Mouse (Mus musculus): Measurements from ENCODE around the gene Fam189a1. TPM values are rescaled to one million over a fixed set of nuclear protein-coding genes. Genes with fewer than 3 reads are reported as not detected.
A peak's percentile ranks its signal among the peaks of the same experiment; 100 is the strongest.

Gene Fam189a1
- polyA plus RNA-seq, 1 experiment from 2014 or later: 2.4 TPM

GRCm38 (mm10) chr7:65011133-65011532 lies 145.2 kb downstream of the Fam189a1 start:
- 44% methylated on average over 6 of the region's 6 CpGs for WGBS

GRCm38 (mm10) chr7:65010275-65010674 lies 146.1 kb downstream of the Fam189a1 start:
- Histone ChIP-seq H3K9me3 (no peaks in the 10 kb centered on the region), H3K27ac (no peak overlapping the region), H3K36me3 (no peaks in the 10 kb centered on the region), H3K4me1 (replicated peaks) (peaks cover 19% of the 10 kb centered on the region), H3K27me3 (ENCODE audit: insufficient read depth, poor library complexity, severe bottlenecking) (no peaks in the 10 kb centered on the region), H3K4me3 (no peak overlapping the region)
- DNase-seq (ENCODE audit: low spot score): no peak
- WGBS: 44% methylated on average over 6 of the region's 6 CpGs

More at GRCm38 (mm10) chr7:65011133-65011532, 145.2 kb downstream of the Fam189a1 start:
- peaks cover 19% of the 10 kb centered on the region for H3K4me1 ChIP-seq (replicated peaks)
- H3K9me3 ChIP-seq: no peaks in the 10 kb centered on the region
- H3K36me3 ChIP-seq: no peaks in the 10 kb centered on the region
- no peaks in the 10 kb centered on the region for H3K27me3 ChIP-seq (ENCODE audit: insufficient read depth, poor library complexity, severe bottlenecking)
- no peak overlapping the region for H3K27ac ChIP-seq
- peak; percentile 14 for DNase-seq (ENCODE audit: low spot score)
- H3K4me3 ChIP-seq: no peak overlapping the region

- H3K27me3 ChIP-seq (ENCODE audit: insufficient read depth, poor library complexity, severe bottlenecking): no peaks in the 10 kb centered on the region
- no peaks in the 10 kb centered on the region for H3K36me3 ChIP-seq
- no peak overlapping the region for H3K27ac ChIP-seq
- no peak for DNase-seq (ENCODE audit: low spot score)
- H3K4me3 ChIP-seq: no peak overlapping the region
- H3K4me1 ChIP-seq (replicated peaks): peaks cover 10% of the 10 kb centered on the region
- WGBS: 91% methylated on average over 2 of the region's 2 CpGs
- H3K9me3 ChIP-seq: no peaks in the 10 kb centered on the region
Measured at GRCm38 (mm10) chr7:65005731-65006130, 150.6 kb downstream of the Fam189a1 start.

GRCm38 (mm10) chr7:64999718-65000214 lies 156.6 kb downstream of the Fam189a1 start:
- no peak overlapping the region for H3K4me3 ChIP-seq
- H3K4me1 ChIP-seq (replicated peaks): peaks cover 6% of the 10 kb centered on the region; the same call in 1 of the 2 replicates
- 70% methylated on average over 4 of the region's 4 CpGs for WGBS
- no peaks in the 10 kb centered on the region for H3K36me3 ChIP-seq
- no peaks in the 10 kb centered on the region for H3K27me3 ChIP-seq (ENCODE audit: insufficient read depth, poor library complexity, severe bottlenecking)
- no peak overlapping the region for H3K27ac ChIP-seq
- DNase-seq (ENCODE audit: low spot score): no peak
- H3K9me3 ChIP-seq: no peaks in the 10 kb centered on the region

- no peaks in the 10 kb centered on the region for H3K36me3 ChIP-seq
- no peak overlapping the region for H3K27ac ChIP-seq
- no peaks in the 10 kb centered on the region for H3K9me3 ChIP-seq
- no peak for DNase-seq (ENCODE audit: low spot score)
- no peaks in the 10 kb centered on the region for H3K27me3 ChIP-seq (ENCODE audit: insufficient read depth, poor library complexity, severe bottlenecking)
- 91% methylated on average over 5 of the region's 5 CpGs for WGBS
- H3K4me3 ChIP-seq: no peak overlapping the region
- H3K4me1 ChIP-seq (replicated peaks): peaks cover 6% of the 10 kb centered on the region; the same call in 1 of the 2 replicates
Measured at GRCm38 (mm10) chr7:64997743-64998142, 158.6 kb downstream of the Fam189a1 start.

GRCm38 (mm10) chr7:64995946-64996444 lies 160.4 kb downstream of the Fam189a1 start:
- H3K36me3 ChIP-seq: no peaks in the 10 kb centered on the region
- H3K27ac ChIP-seq: no peak overlapping the region
- H3K4me1 ChIP-seq (replicated peaks): peaks cover 6% of the 10 kb centered on the region; the same call in 1 of the 2 replicates
- no peak overlapping the region for H3K4me3 ChIP-seq
- WGBS: 52% methylated on average over 8 of the region's 8 CpGs
- no peaks in the 10 kb centered on the region for H3K9me3 ChIP-seq
- H3K27me3 ChIP-seq (ENCODE audit: insufficient read depth, poor library complexity, severe bottlenecking): no peaks in the 10 kb centered on the region
- no peak for DNase-seq (ENCODE audit: low spot score)

- H3K4me1 ChIP-seq (replicated peaks): no peaks in the 10 kb centered on the region
- DNase-seq (ENCODE audit: low spot score): no peak
- H3K9me3 ChIP-seq: no peaks in the 10 kb centered on the region
- no peak overlapping the region for H3K4me3 ChIP-seq
- no peaks in the 10 kb centered on the region for H3K27me3 ChIP-seq (ENCODE audit: insufficient read depth, poor library complexity, severe bottlenecking)
- H3K36me3 ChIP-seq: no peaks in the 10 kb centered on the region
- WGBS: 82% methylated on average over 4 of the region's 4 CpGs
- H3K27ac ChIP-seq: no peak overlapping the region
Measured at GRCm38 (mm10) chr7:64989406-64989805, 167.0 kb downstream of the Fam189a1 start.

- 90% methylated on average over 2 of the region's 2 CpGs for WGBS
- H3K4me1 ChIP-seq (replicated peaks): no peaks in the 10 kb centered on the region
- no peak for DNase-seq (ENCODE audit: low spot score)
- H3K9me3 ChIP-seq: no peaks in the 10 kb centered on the region
- no peaks in the 10 kb centered on the region for H3K27me3 ChIP-seq (ENCODE audit: insufficient read depth, poor library complexity, severe bottlenecking)
- no peak overlapping the region for H3K4me3 ChIP-seq
- H3K36me3 ChIP-seq: no peaks in the 10 kb centered on the region
- H3K27ac ChIP-seq: no peak overlapping the region
Measured at GRCm38 (mm10) chr7:64988015-64988414, 168.4 kb downstream of the Fam189a1 start.

- DNase-seq (ENCODE audit: low spot score): no peak
Measured at GRCm38 (mm10) chr7:64984468-64985120, 171.8 kb downstream of the Fam189a1 start.

GRCm38 (mm10) chr7:64981511-64982235 lies 174.7 kb downstream of the Fam189a1 start:
- no peaks in the 10 kb centered on the region for H3K4me1 ChIP-seq (replicated peaks)
- H3K27ac ChIP-seq: no peak overlapping the region
- WGBS: 79% methylated on average over 2 of the region's 2 CpGs
- no peaks in the 10 kb centered on the region for H3K36me3 ChIP-seq
- H3K9me3 ChIP-seq: no peaks in the 10 kb centered on the region
- H3K27me3 ChIP-seq (ENCODE audit: insufficient read depth, poor library complexity, severe bottlenecking): no peaks in the 10 kb centered on the region
- no peak for DNase-seq (ENCODE audit: low spot score)
- H3K4me3 ChIP-seq: no peak overlapping the region

More at GRCm38 (mm10) chr7:64984468-64985120, 171.8 kb downstream of the Fam189a1 start:
- Histone ChIP-seq H3K4me3 (no peak overlapping the region), H3K9me3 (no peaks in the 10 kb centered on the region), H3K27me3 (ENCODE audit: insufficient read depth, poor library complexity, severe bottlenecking) (no peaks in the 10 kb centered on the region), H3K4me1 (replicated peaks) (no peaks in the 10 kb centered on the region), H3K27ac (no peak overlapping the region), H3K36me3 (no peaks in the 10 kb centered on the region)
- WGBS: 91% methylated on average over 22 of the region's 22 CpGs

- no peak overlapping the region for H3K27ac ChIP-seq
- no peaks in the 10 kb centered on the region for H3K27me3 ChIP-seq (ENCODE audit: insufficient read depth, poor library complexity, severe bottlenecking)
- H3K36me3 ChIP-seq: no peaks in the 10 kb centered on the region
- no peak overlapping the region for H3K4me3 ChIP-seq
- 76% methylated on average over 4 of the region's 4 CpGs for WGBS
- H3K4me1 ChIP-seq (replicated peaks): no peaks in the 10 kb centered on the region
- H3K9me3 ChIP-seq: no peaks in the 10 kb centered on the region
- no peak for DNase-seq (ENCODE audit: low spot score)
Measured at GRCm38 (mm10) chr7:64973590-64974262, 182.6 kb downstream of the Fam189a1 start.

- WGBS: 93% methylated on average over 3 of the region's 3 CpGs
- Histone ChIP-seq H3K4me1 (replicated peaks) (no peaks in the 10 kb centered on the region), H3K9me3 (no peaks in the 10 kb centered on the region), H3K4me3 (no peak overlapping the region), H3K27me3 (ENCODE audit: insufficient read depth, poor library complexity, severe bottlenecking) (no peaks in the 10 kb centered on the region), H3K36me3 (no peaks in the 10 kb centered on the region), H3K27ac (no peak overlapping the region)
- DNase-seq (ENCODE audit: low spot score): no peak
Measured at GRCm38 (mm10) chr7:64962128-64962527, 194.2 kb downstream of the Fam189a1 start.

Measured in hindbrain, embryonic 10.5 days (tissue).